Mouse (Mus musculus): ENCODE results near the gene Mrrf. TPM values are rescaled to one million over a fixed set of nuclear protein-coding genes. Genes with fewer than 3 reads are reported as not detected.
"Not testable (repeated sequence)": the region's sequence is repeated elsewhere in the genome, so short reads cannot be mapped to it uniquely, and the experiment has no call there.

Mrrf gene
- polyA plus RNA-seq, 1 experiment from 2014 or later, result 26.7 TPM

DNA sequence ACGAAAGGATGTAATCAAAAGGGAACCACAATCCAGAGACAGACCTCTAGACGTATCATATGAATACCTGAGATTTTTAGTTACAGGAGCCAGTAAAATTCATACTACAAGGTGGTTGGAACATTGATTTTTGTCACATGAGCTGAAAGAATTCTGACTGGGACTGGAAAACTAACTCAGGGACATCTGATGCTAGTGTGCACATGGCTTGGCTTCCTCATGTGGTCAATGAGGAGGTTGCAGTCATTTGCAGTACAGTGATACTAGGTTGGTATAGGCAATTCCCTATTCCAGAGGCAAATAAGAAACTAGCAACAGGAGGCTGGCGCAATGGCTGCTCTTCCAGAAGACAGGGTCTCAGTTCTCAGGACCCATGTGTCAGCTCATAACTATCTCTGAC, 23.6 kb upstream of the Mrrf start:
- no peak overlapping the region for H3K4me3 ChIP-seq (ENCODE audit: low read length)
- no peak for ATAC-seq
- no peak overlapping the region for H3K4me2 ChIP-seq (ENCODE audit: low read length)
- no peak overlapping the region for H3K27ac ChIP-seq (ENCODE audit: low read depth, low read length)
- H3K4me1 ChIP-seq (ENCODE audit: control insufficient read depth, insufficient read depth, low read depth, low read length), result no peaks in the 10 kb centered on the region
- peaks cover 11% of the 10 kb centered on the region for H3K36me3 ChIP-seq (ENCODE audit: control insufficient read depth, insufficient read depth, low read length)
- WGBS, result 80% methylated on average over 3 of the region's 3 CpGs
- no peak overlapping the region for H3K9ac ChIP-seq (ENCODE audit: low read depth, low read length)
- H3K27me3 ChIP-seq (replicated peaks; ENCODE audit: control insufficient read depth, insufficient read depth, low read length), result peaks cover 16% of the 10 kb centered on the region
- no peaks in the 10 kb centered on the region for H3K9me3 ChIP-seq (ENCODE audit: control insufficient read depth, low read length)

DNA sequence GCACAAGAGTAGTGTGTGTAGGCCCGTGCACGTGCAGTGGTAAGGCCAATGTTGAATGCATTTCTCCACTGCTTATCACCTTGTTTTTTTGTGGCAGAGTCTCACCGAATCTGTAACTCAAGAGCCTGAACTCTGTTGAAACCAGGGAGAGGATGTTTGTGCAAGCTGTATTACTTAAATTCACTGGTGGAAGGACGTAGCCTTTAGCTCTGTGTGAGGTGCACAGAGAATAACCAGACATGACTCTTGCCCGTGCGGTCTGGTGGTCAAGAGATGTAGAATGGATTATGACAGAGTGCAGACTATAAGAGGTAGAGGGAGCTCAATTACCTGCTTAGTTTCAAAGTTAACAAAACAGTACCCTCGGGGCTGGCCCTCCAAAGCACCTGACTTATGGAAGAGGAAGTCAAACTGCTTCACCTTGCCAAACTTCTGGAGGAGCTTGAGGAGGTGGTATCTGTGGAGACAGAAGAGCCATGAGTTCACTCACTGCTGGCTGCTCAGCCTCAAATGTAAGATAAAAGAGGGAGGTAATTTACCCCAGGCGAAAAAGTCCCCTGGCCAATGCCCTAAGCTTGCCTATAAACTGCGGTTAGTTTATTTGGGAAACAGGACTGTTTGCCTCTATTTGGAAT, 9.3 kb upstream of the Mrrf start:
- Histone ChIP-seq H3K27ac (ENCODE audit: low read depth, low read length) (no peak overlapping the region), H3K4me2 (ENCODE audit: low read length) (no peak overlapping the region), H3K27me3 (replicated peaks; ENCODE audit: control insufficient read depth, insufficient read depth, low read length) (no peaks in the 10 kb centered on the region), H3K4me3 (ENCODE audit: low read length) (no peak overlapping the region), H3K9me3 (ENCODE audit: control insufficient read depth, low read length) (no peaks in the 10 kb centered on the region), H3K4me1 (ENCODE audit: control insufficient read depth, insufficient read depth, low read depth, low read length) (no peaks in the 10 kb centered on the region), H3K9ac (ENCODE audit: low read depth, low read length) (no peak overlapping the region), H3K36me3 (ENCODE audit: control insufficient read depth, insufficient read depth, low read length) (peaks cover 25% of the 10 kb centered on the region)
- 97% methylated on average over 9 of the region's 9 CpGs for WGBS
- no peak for ATAC-seq

- WGBS, result 83% methylated on average over 4 of the region's 4 CpGs
- Histone ChIP-seq H3K9me3 (ENCODE audit: control insufficient read depth, low read length) (no peaks in the 10 kb centered on the region), H3K4me2 (ENCODE audit: low read length) (no peak overlapping the region), H3K4me1 (ENCODE audit: control insufficient read depth, insufficient read depth, low read depth, low read length) (no peaks in the 10 kb centered on the region), H3K4me3 (ENCODE audit: low read length) (no peak overlapping the region), H3K36me3 (ENCODE audit: control insufficient read depth, insufficient read depth, low read length) (peaks cover 21% of the 10 kb centered on the region), H3K9ac (ENCODE audit: low read depth, low read length) (no peak overlapping the region), H3K27me3 (replicated peaks; ENCODE audit: control insufficient read depth, insufficient read depth, low read length) (no peaks in the 10 kb centered on the region), H3K27ac (ENCODE audit: low read depth, low read length) (no peak overlapping the region)
- ATAC-seq, result no peak
These were observed 8.2 kb upstream of the Mrrf start for GRCm38 (mm10) chr2:36127973-36128372.

DNA sequence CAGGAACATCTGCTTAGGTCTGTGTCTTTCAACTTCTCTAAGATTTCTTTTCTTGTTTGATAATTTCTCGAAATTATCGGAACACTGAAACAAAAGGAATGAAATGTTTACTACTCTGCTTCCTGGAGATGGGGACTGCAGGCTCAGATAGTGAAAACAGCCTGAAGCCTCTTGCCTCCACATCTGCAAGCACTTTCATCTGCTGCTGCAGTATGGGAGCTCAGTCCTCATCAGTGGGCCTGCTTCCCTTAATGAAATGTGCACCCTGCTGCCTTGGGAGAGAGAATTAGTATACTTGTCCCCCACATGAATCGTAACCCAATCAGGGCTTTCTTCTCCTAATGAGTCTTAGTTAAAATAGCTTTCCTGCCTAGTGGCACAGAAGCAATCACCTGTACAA, 7.1 kb upstream of the Mrrf start:
- no peaks in the 10 kb centered on the region for H3K9me3 ChIP-seq (ENCODE audit: control insufficient read depth, low read length)
- no peaks in the 10 kb centered on the region for H3K27me3 ChIP-seq (replicated peaks; ENCODE audit: control insufficient read depth, insufficient read depth, low read length)
- H3K4me3 ChIP-seq (ENCODE audit: low read length), result no peak overlapping the region
- no peak for ATAC-seq
- WGBS, result 82% methylated on average over 3 of the region's 3 CpGs
- no peak overlapping the region for H3K9ac ChIP-seq (ENCODE audit: low read depth, low read length)
- H3K4me1 ChIP-seq (ENCODE audit: control insufficient read depth, insufficient read depth, low read depth, low read length), result no peaks in the 10 kb centered on the region
- H3K36me3 ChIP-seq (ENCODE audit: control insufficient read depth, insufficient read depth, low read length), result peaks cover 24% of the 10 kb centered on the region
- H3K4me2 ChIP-seq (ENCODE audit: low read length), result no peak overlapping the region
- no peak overlapping the region for H3K27ac ChIP-seq (ENCODE audit: low read depth, low read length)

- peaks cover 11% of the 10 kb centered on the region; the same call in 1 of the 2 replicates for H3K36me3 ChIP-seq (ENCODE audit: control insufficient read depth, insufficient read depth, low read length)
- peaks cover 17% of the 10 kb centered on the region for H3K4me1 ChIP-seq (ENCODE audit: control insufficient read depth, insufficient read depth, low read depth, low read length)
- peak overlapping the region; percentile 63 for H3K4me2 ChIP-seq (ENCODE audit: low read length)
- no peaks in the 10 kb centered on the region for H3K27me3 ChIP-seq (replicated peaks; ENCODE audit: control insufficient read depth, insufficient read depth, low read length)
- peak overlapping the region; percentile 73 for H3K4me3 ChIP-seq (ENCODE audit: low read length)
- no peak for ATAC-seq
- peak overlapping the region; percentile 86 for H3K27ac ChIP-seq (ENCODE audit: low read depth, low read length)
- H3K9ac ChIP-seq (ENCODE audit: low read depth, low read length), result peak overlapping the region; percentile 87
- 2% methylated on average over 4 of the region's 4 CpGs for WGBS
- H3K9me3 ChIP-seq (ENCODE audit: control insufficient read depth, low read length), result no peaks in the 10 kb centered on the region
These were observed 302 bp upstream of the Mrrf start for GRCm38 (mm10) chr2:36135887-36136286.

GRCm38 (mm10) chr2:36139096-36139495, 2.9 kb downstream of the Mrrf start:
- H3K4me3 ChIP-seq (ENCODE audit: low read length), result no peak overlapping the region
- no peak for ATAC-seq
- H3K36me3 ChIP-seq (ENCODE audit: control insufficient read depth, insufficient read depth, low read length), result no peaks in the 10 kb centered on the region
- no peak overlapping the region for H3K4me2 ChIP-seq (ENCODE audit: low read length)
- peaks cover 17% of the 10 kb centered on the region for H3K4me1 ChIP-seq (ENCODE audit: control insufficient read depth, insufficient read depth, low read depth, low read length)
- H3K27me3 ChIP-seq (replicated peaks; ENCODE audit: control insufficient read depth, insufficient read depth, low read length), result no peaks in the 10 kb centered on the region
- H3K9me3 ChIP-seq (ENCODE audit: control insufficient read depth, low read length), result no peaks in the 10 kb centered on the region
- H3K27ac ChIP-seq (ENCODE audit: low read depth, low read length), result no peak overlapping the region
- WGBS, result 81% methylated on average over 2 of the region's 2 CpGs
- H3K9ac ChIP-seq (ENCODE audit: low read depth, low read length), result no peak overlapping the region

GRCm38 (mm10) chr2:36148876-36149365, 12.7 kb downstream of the Mrrf start:
- no peak for ATAC-seq
- Histone ChIP-seq H3K4me2 (ENCODE audit: low read length) (no peak overlapping the region), H3K9me3 (ENCODE audit: control insufficient read depth, low read length) (no peaks in the 10 kb centered on the region), H3K27ac (ENCODE audit: low read depth, low read length) (no peak overlapping the region), H3K4me1 (ENCODE audit: control insufficient read depth, insufficient read depth, low read depth, low read length) (no peaks in the 10 kb centered on the region), H3K27me3 (replicated peaks; ENCODE audit: control insufficient read depth, insufficient read depth, low read length) (no peaks in the 10 kb centered on the region), H3K4me3 (ENCODE audit: low read length) (no peak overlapping the region), H3K36me3 (ENCODE audit: control insufficient read depth, insufficient read depth, low read length) (peaks cover 2% of the 10 kb centered on the region; the same call in 1 of the 2 replicates), H3K9ac (ENCODE audit: low read depth, low read length) (no peak overlapping the region)
- 91% methylated on average over 7 of the region's 7 CpGs for WGBS

DNA sequence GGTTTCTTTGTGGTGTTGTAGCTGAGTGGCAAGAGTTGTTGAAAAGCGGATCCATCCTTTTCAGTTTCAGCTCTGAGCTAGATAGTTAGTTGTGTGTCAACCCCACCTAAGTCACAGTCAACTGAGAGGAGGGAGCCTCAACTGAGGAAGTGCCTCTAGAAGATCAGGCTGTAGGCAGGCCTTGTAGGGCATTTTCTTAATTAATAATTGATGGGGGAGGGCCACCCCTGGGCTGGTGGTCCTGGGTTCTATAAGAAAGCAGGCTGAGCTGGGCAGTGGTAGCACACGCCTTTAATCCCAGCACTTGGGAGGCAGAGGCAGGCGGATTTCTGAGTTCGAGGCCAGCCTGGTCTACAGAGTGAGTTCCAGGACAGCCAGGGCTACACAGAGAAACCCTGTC, 16.2 kb downstream of the Mrrf start:
- H3K4me2 ChIP-seq (ENCODE audit: low read length); H3K4me3 ChIP-seq (ENCODE audit: low read length); H3K27me3 ChIP-seq (replicated peaks; ENCODE audit: control insufficient read depth, insufficient read depth, low read length); H3K9me3 ChIP-seq (ENCODE audit: control insufficient read depth, low read length); H3K9ac ChIP-seq (ENCODE audit: low read depth, low read length); H3K4me1 ChIP-seq (ENCODE audit: control insufficient read depth, insufficient read depth, low read depth, low read length); ATAC-seq; H3K27ac ChIP-seq (ENCODE audit: low read depth, low read length): not testable (repeated sequence)
- WGBS, result 100% methylated on average over 4 of the region's 4 CpGs
- peaks cover 12% of the 10 kb centered on the region for H3K36me3 ChIP-seq (ENCODE audit: control insufficient read depth, insufficient read depth, low read length)

DNA sequence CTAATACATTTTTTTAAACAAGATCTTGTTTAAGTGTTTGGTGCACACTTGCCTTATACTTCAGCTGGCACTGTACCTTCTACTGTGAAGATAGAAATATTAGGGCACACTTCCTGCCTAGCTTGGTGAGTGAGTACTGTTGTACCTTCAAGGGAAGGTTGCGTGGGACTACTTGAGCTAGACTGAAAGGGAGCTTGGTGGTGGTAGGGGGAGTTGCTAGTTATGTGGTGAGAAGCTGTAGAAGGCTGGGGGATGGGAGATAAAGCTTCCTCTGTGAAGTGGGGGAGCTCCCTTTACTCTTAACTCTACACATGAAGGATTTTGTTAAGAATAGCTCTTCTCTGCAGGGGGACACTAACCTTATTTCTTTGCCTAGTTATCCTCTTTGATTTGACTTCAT, 21.3 kb downstream of the Mrrf start:
- Histone ChIP-seq H3K27ac (ENCODE audit: low read depth, low read length) (no peak overlapping the region), H3K4me3 (ENCODE audit: low read length) (no peak overlapping the region), H3K4me1 (ENCODE audit: control insufficient read depth, insufficient read depth, low read depth, low read length) (no peaks in the 10 kb centered on the region), H3K27me3 (replicated peaks; ENCODE audit: control insufficient read depth, insufficient read depth, low read length) (no peaks in the 10 kb centered on the region), H3K9me3 (ENCODE audit: control insufficient read depth, low read length) (no peaks in the 10 kb centered on the region), H3K9ac (ENCODE audit: low read depth, low read length) (no peak overlapping the region), H3K36me3 (ENCODE audit: control insufficient read depth, insufficient read depth, low read length) (peaks cover 14% of the 10 kb centered on the region), H3K4me2 (ENCODE audit: low read length) (no peak overlapping the region)
- WGBS, result 87% methylated on average over 1 of the region's 1 CpGs
- no peak for ATAC-seq

Data from hindbrain, embryonic 16.5 days (tissue).